9 mouse cellular contexts compared by ENCODE assay signal in genomic region chr2:30595796-30596195, GRCm38 (mm10). TPM values are rescaled to one million over a fixed set of nuclear protein-coding genes. Genes with fewer than 3 reads are reported as not detected.
DNase-seq lines count a peak whose midpoint lies in the region; ATAC-seq and TF ChIP-seq lines count a peak whose summit lies in the region.
"Had no signal": no experiment of that assay in that cellular context is flagged by ENCODE, and none has a peak within 500 bp of the region (broad histone marks: within the 10 kb centered on the region; RNA-seq: fewer than 3 reads in every experiment).

No protein-coding gene starts in this region.

- H3K4me2 ChIP-seq in heart, embryonic 12.5 days, result peak overlapping the region; percentile 78
- H3K4me2 ChIP-seq in limb, embryonic 13.5 days (replicated peaks), result peak overlapping the region; percentile 76

- TF ChIP-seq POLR2A in embryonic fibroblast, embryonic 13.5 days (IDR thresholded peaks at IDR 0.05; ENCODE audit: low read depth, low read length), result peak; percentile 66

- H3K4me1 ChIP-seq in heart, embryonic 12.5 days (replicated peaks), result peaks cover 40% of the 10 kb centered on the region
- peaks cover 2% of the 10 kb centered on the region; the same call in 1 of the 2 replicates for H3K4me1 ChIP-seq in embryonic fibroblast, embryonic 13.5 days (ENCODE audit: control insufficient read depth, insufficient read depth, low read length)
- H3K4me1 ChIP-seq in limb, embryonic 13.5 days, result peaks cover 44% of the 10 kb centered on the region

- intact Hi-C loops in left cerebral cortex, postnatal 10 days (cut with DNase I), result loop anchor here (5.0 kb wide), 2 partner anchors 112 to 123 kb away; partner anchors contain the start of gene Ier5l

- no peak for ATAC-seq in heart, embryonic 12.5 days (ENCODE audit: insufficient number of reproducible peaks, low FRiP score)
- no peak for ATAC-seq in limb, embryonic 13.5 days (ENCODE audit: low FRiP score, low read depth)

- peak overlapping the region; percentile 97; the same call in 1 of the 2 replicates for H3K27ac ChIP-seq in heart, embryonic 12.5 days (ENCODE audit: poor library complexity, severe bottlenecking)
- peak overlapping the region; percentile 88 for H3K27ac ChIP-seq in embryonic fibroblast, embryonic 13.5 days (ENCODE audit: insufficient read depth, low read length)
- peak overlapping the region; percentile 99 for H3K27ac ChIP-seq in limb, embryonic 13.5 days

- H3K36me3 ChIP-seq in heart, embryonic 12.5 days, result no peaks in the 10 kb centered on the region
- H3K36me3 ChIP-seq in limb, embryonic 13.5 days, result no peaks in the 10 kb centered on the region

- H3K27me3 ChIP-seq in heart, embryonic 12.5 days (replicated peaks), result no peaks in the 10 kb centered on the region
- H3K27me3 ChIP-seq in limb, embryonic 13.5 days, result no peaks in the 10 kb centered on the region

- no peaks in the 10 kb centered on the region for H3K9me3 ChIP-seq in heart, embryonic 12.5 days (replicated peaks)
- H3K9me3 ChIP-seq in limb, embryonic 13.5 days, result no peaks in the 10 kb centered on the region

- no peak overlapping the region; the same call in 1 of the 2 replicates for H3K9ac ChIP-seq in heart, embryonic 12.5 days
- H3K9ac ChIP-seq in limb, embryonic 13.5 days, result peak overlapping the region; percentile 77; the same call in 1 of the 2 replicates

- TF ChIP-seq CTCF in embryonic fibroblast, embryonic 13.5 days (IDR thresholded peaks at IDR 0.05; ENCODE audit: borderline replicate concordance, insufficient read depth, low read length), result no peak

- WGBS in heart, embryonic 12.5 days, result 83% methylated on average over 4 of the region's 4 CpGs
- 81% methylated on average over 4 of the region's 4 CpGs for WGBS in limb, embryonic 13.5 days

- H3K4me3 ChIP-seq in heart, embryonic 12.5 days, result no peak overlapping the region
- peak overlapping the region; percentile 37; the same call in 1 of the 2 replicates for H3K4me3 ChIP-seq in embryonic fibroblast, embryonic 13.5 days (ENCODE audit: insufficient read depth, low read length)
- peak overlapping the region; percentile 51 for H3K4me3 ChIP-seq in limb, embryonic 13.5 days

- no peak for DNase-seq in heart, postnatal 4 days
- peak; percentile 82 for DNase-seq in 3T3-L1 (ENCODE audit: low read depth, low spot score)
- no peak for DNase-seq in left cerebral cortex, postnatal 10 days (ENCODE audit: extremely low spot score in 1 of 2, low spot score in 2 of 2)
- DNase-seq in spleen, adult 12 weeks (ENCODE audit: low spot score), result no peak
- DNase-seq in adrenal gland, postnatal 25 days, result no peak

RNA-seq across cellular contexts. Expression of gene Cstad, which starts 1.0 kb away (rescaled TPM):
- polyA plus RNA-seq in heart, embryonic 12.5 days (2016; fragmentation: Nextera tagmentation; extraction: Ambion mirVana), result 1.4 and 2.0 TPM in 2 replicates
- 1 to 10 TPM; 1.7 to 3.2 TPM for total RNA-seq in heart, postnatal 4 days (2021)
- polyA plus RNA-seq in embryonic fibroblast, embryonic 13.5 days (2011; ENCODE audit: insufficient read length, low read depth, missing spikeins), result 2.8 and 3.4 TPM in 2 replicates
- 1.6 and 1.9 TPM in 2 replicates for polyA plus RNA-seq in limb, embryonic 13.5 days (2015; fragmentation: Nextera tagmentation; extraction: Ambion mirVana)
- total RNA-seq in left cerebral cortex, postnatal 10 days (2021), result 1 to 10 TPM; 3.1 to 4.8 TPM
- 1.6 and 4.4 TPM in 2 replicates for total RNA-seq in adrenal gland, postnatal 25 days (2021)
- polyA plus RNA-seq: liver, embryonic 16.5 days had no signal
